Mouse (Mus musculus) lung, postnatal 0 days (tissue): ENCODE results near the gene Sbk1.

Source experiments
- CTCF ChIP-seq: IDR thresholded peaks from 2 replicates; pipeline ENCODE4 v1.5.1; 2016; ENCODE audit warnings: antibody characterized with exemption, mild to moderate bottlenecking
- EP300 ChIP-seq: IDR thresholded peaks from 2 replicates; pipeline ENCODE4 v1.6.1; 2016; ENCODE audit warnings: antibody characterized with exemption, mild to moderate bottlenecking, control low read depth

- TF ChIP-seq CTCF (no peak), EP300 (no peak)
Measured at GRCm38 (mm10) chr7:126226136-126226535, 46.3 kb upstream of the Sbk1 start.
